Mouse (Mus musculus) liver, embryonic 11.5 days (tissue): Measurements from ENCODE around the gene Eif6. TPM values are rescaled to one million over a fixed set of nuclear protein-coding genes. Genes with fewer than 3 reads are reported as not detected.

Experiments
- ATAC-seq: fragments of 200-750 bp; cut with Nextera tagmentation; replicated peaks from 2 replicates; pipeline ENCODE4 v1.8.0; 2017; ENCODE audit warnings: moderate number of reproducible peaks, mild to moderate bottlenecking, moderate TSS enrichment, moderate library complexity; ENCODE audit not compliant: low FRiP score
- DNase-seq: peaks from one replicate; pipeline ENCODE4 v3.0.0-alpha.2; 2017; ENCODE audit warnings: low spot score
- H3K27ac ChIP-seq: fragments of 300-500 bp; sonication (generic); 2 replicates; pipeline ENCODE4 v1.5.1; 2014; ENCODE audit warnings: mild to moderate bottlenecking, low read depth, low read length, control low read depth
- H3K27me3 ChIP-seq: fragments of 300-500 bp; sonication (generic); replicated peaks from 2 replicates; pipeline ENCODE4 v1.6.1; 2014; ENCODE audit warnings: low read length, mixed read lengths; ENCODE audit not compliant: control insufficient read depth, insufficient read depth
- H3K36me3 ChIP-seq: fragments of 300-500 bp; sonication (generic); 2 replicates; pipeline ENCODE4 v1.6.1; 2014; ENCODE audit warnings: mild to moderate bottlenecking, low read length, moderate library complexity, mixed read lengths; ENCODE audit not compliant: control insufficient read depth, insufficient read depth
- H3K4me1 ChIP-seq: fragments of 300-500 bp; sonication (generic); replicated peaks from 2 replicates; pipeline ENCODE4 v1.6.1; 2014; ENCODE audit warnings: low read length, mixed read lengths; ENCODE audit not compliant: control insufficient read depth, insufficient read depth
- H3K4me2 ChIP-seq: fragments of 300-500 bp; sonication (generic); 2 replicates; pipeline ENCODE4 v1.6.1; 2014; ENCODE audit warnings: mild to moderate bottlenecking, control low read depth, moderate library complexity
- H3K4me3 ChIP-seq: fragments of 300-500 bp; sonication (generic); 2 replicates; pipeline ENCODE4 v1.5.1; 2014; ENCODE audit warnings: low read depth, low read length, control low read depth
- H3K9ac ChIP-seq: fragments of 300-500 bp; sonication (generic); 2 replicates; pipeline ENCODE4 v1.6.1; 2014; ENCODE audit warnings: low read depth, low read length, control low read depth
- H3K9me3 ChIP-seq: fragments of 300-500 bp; sonication (generic); 2 replicates; pipeline ENCODE4 v1.6.1; 2016; ENCODE audit warnings: low read length, inconsistent platforms, mixed read lengths; ENCODE audit not compliant: control insufficient read depth
- WGBS: fragments of 180-500 bp; shearing (Covaris S2); extraction: QIAGEN DNeasy Blood & Tissue Kit; methylation state at CpG from one replicate; pipeline ENCODE4 v1.1.7; 2014; 5-methylcytosine and 5-hydroxymethylcytosine counted together
- polyA plus RNA-seq: library from polyadenylated mRNA; unstranded; fragments of >200 nt; fragmentation: Nextera tagmentation; extraction: Ambion mirVana; gene quantifications from 2 replicates; pipeline ENCODE4 v1.2.1, GENCODE M21; 2014

Eif6 gene
- polyA plus RNA-seq, 1 experiment from 2014 or later = 243 TPM

GRCm38 (mm10) chr2:155818596-155819391 is 7.9 kb downstream of the Eif6 start:
- peak overlapping the region; percentile 76 for H3K9ac ChIP-seq
- WGBS = 3% methylated on average over 37 of the region's 37 CpGs
- ATAC-seq = peak; percentile 96

GRCm38 (mm10) chr2:155817301-155818245 is 9.2 kb downstream of the Eif6 start:
- peak overlapping the region; percentile 93 for H3K4me2 ChIP-seq
- no peaks in the 10 kb centered on the region for H3K9me3 ChIP-seq
- ATAC-seq = no peak
- peaks cover 13% of the 10 kb centered on the region for H3K4me1 ChIP-seq
- H3K9ac ChIP-seq = no peak overlapping the region
- peak overlapping the region; percentile 74 for H3K4me3 ChIP-seq
- no peaks in the 10 kb centered on the region for H3K27me3 ChIP-seq
- no peak overlapping the region for H3K27ac ChIP-seq
- H3K36me3 ChIP-seq = peaks cover 11% of the 10 kb centered on the region
- WGBS = 78% methylated on average over 10 of the region's 10 CpGs
- DNase-seq = no peak

More at GRCm38 (mm10) chr2:155818596-155819391, 7.9 kb downstream of the Eif6 start:
- Histone ChIP-seq H3K4me3 (peak overlapping the region; percentile 74), H3K36me3 (peaks cover 20% of the 10 kb centered on the region), H3K9me3 (no peaks in the 10 kb centered on the region), H3K4me2 (peak overlapping the region; percentile 93), H3K27ac (peak overlapping the region; percentile 29; the same call in 1 of the 2 replicates), H3K27me3 (no peaks in the 10 kb centered on the region), H3K4me1 (peaks cover 13% of the 10 kb centered on the region)
- DNase-seq = peak; percentile 92

GRCm38 (mm10) chr2:155816179-155816578 is 10.5 kb downstream of the Eif6 start:
- Histone ChIP-seq H3K9ac (no peak overlapping the region), H3K4me3 (no peak overlapping the region), H3K4me1 (peaks cover 13% of the 10 kb centered on the region), H3K27me3 (no peaks in the 10 kb centered on the region; the same call in 1 of the 2 replicates), H3K27ac (no peak overlapping the region), H3K36me3 (peaks cover 3% of the 10 kb centered on the region; the same call in 1 of the 2 replicates), H3K9me3 (no peaks in the 10 kb centered on the region), H3K4me2 (no peak overlapping the region)
- 100% methylated on average over 1 of the region's 1 CpGs for WGBS
- ATAC-seq = no peak
- no peak for DNase-seq

GRCm38 (mm10) chr2:155814829-155815228 is 11.9 kb downstream of the Eif6 start:
- Histone ChIP-seq H3K9ac (no peak overlapping the region), H3K4me2 (no peak overlapping the region), H3K4me3 (no peak overlapping the region), H3K9me3 (no peaks in the 10 kb centered on the region), H3K36me3 (0 out of 2 replicates have a peak, but pooled peaks cover 2% of the 10 kb centered on the region), H3K4me1 (peaks cover 13% of the 10 kb centered on the region), H3K27me3 (no peaks in the 10 kb centered on the region; the same call in 1 of the 2 replicates), H3K27ac (no peak overlapping the region)
- ATAC-seq (no peak), DNase-seq (no peak)
- WGBS = 29% methylated on average over 5 of the region's 5 CpGs

- no peak overlapping the region for H3K9ac ChIP-seq
- 76% methylated on average over 4 of the region's 4 CpGs for WGBS
- H3K9me3 ChIP-seq = no peaks in the 10 kb centered on the region
- no peaks in the 10 kb centered on the region for H3K36me3 ChIP-seq
- H3K27me3 ChIP-seq = no peaks in the 10 kb centered on the region; the same call in 1 of the 2 replicates
- no peaks in the 10 kb centered on the region for H3K4me1 ChIP-seq
- H3K4me2 ChIP-seq = no peak overlapping the region
- ATAC-seq (no peak), DNase-seq (no peak)
- no peak overlapping the region for H3K4me3 ChIP-seq
- H3K27ac ChIP-seq = no peak overlapping the region
Observed at GRCm38 (mm10) chr2:155812637-155813036, 14.1 kb downstream of the Eif6 start.

- Histone ChIP-seq H3K9me3 (no peaks in the 10 kb centered on the region), H3K4me2 (no peak overlapping the region), H3K9ac (no peak overlapping the region), H3K4me1 (no peaks in the 10 kb centered on the region), H3K4me3 (no peak overlapping the region), H3K27me3 (no peaks in the 10 kb centered on the region; the same call in 1 of the 2 replicates), H3K27ac (no peak overlapping the region), H3K36me3 (no peaks in the 10 kb centered on the region)
- DNase-seq = peak; percentile 65
- WGBS = 40% methylated on average over 16 of the region's 16 CpGs
- no peak for ATAC-seq
Observed at GRCm38 (mm10) chr2:155811821-155812396, 14.8 kb downstream of the Eif6 start.

- Histone ChIP-seq H3K36me3 (no peaks in the 10 kb centered on the region), H3K27me3 (no peaks in the 10 kb centered on the region; the same call in 1 of the 2 replicates), H3K27ac (no peak overlapping the region), H3K4me1 (no peaks in the 10 kb centered on the region), H3K9ac (no peak overlapping the region), H3K9me3 (no peaks in the 10 kb centered on the region), H3K4me2 (no peak overlapping the region), H3K4me3 (no peak overlapping the region)
- ATAC-seq = no peak
- DNase-seq = no peak
- 79% methylated on average over 4 of the region's 4 CpGs for WGBS
Observed at GRCm38 (mm10) chr2:155809620-155810019, 17.1 kb downstream of the Eif6 start.

- DNase-seq (no peak), ATAC-seq (no peak)
- Histone ChIP-seq H3K27me3 (no peaks in the 10 kb centered on the region; the same call in 1 of the 2 replicates), H3K4me3 (no peak overlapping the region), H3K36me3 (no peaks in the 10 kb centered on the region), H3K27ac (no peak overlapping the region), H3K4me2 (no peak overlapping the region), H3K4me1 (no peaks in the 10 kb centered on the region), H3K9ac (no peak overlapping the region), H3K9me3 (no peaks in the 10 kb centered on the region)
- WGBS = 73% methylated on average over 4 of the region's 4 CpGs
Observed at GRCm38 (mm10) chr2:155807408-155807807, 19.3 kb downstream of the Eif6 start.
